Mouse (Mus musculus): ENCODE results near the gene Ilf3. TPM values are rescaled to one million over a fixed set of nuclear protein-coding genes. Genes with fewer than 3 reads are reported as not detected.

Gene Ilf3
- polyA plus RNA-seq, 1 experiment from 2014 or later: 179 TPM

- DNase-seq (ENCODE audit: low spot score): no peak
- Histone ChIP-seq H3K4me1 (replicated peaks; ENCODE audit: control insufficient read depth, insufficient read depth, low read length) (no peaks in the 10 kb centered on the region; the same call in 1 of the 2 replicates), H3K4me2 (ENCODE audit: low read length) (no peak overlapping the region), H3K36me3 (ENCODE audit: control insufficient read depth, insufficient read depth, low read length) (no peaks in the 10 kb centered on the region), H3K4me3 (ENCODE audit: low read depth, low read length) (no peak overlapping the region), H3K9me3 (ENCODE audit: control insufficient read depth, low read length) (no peaks in the 10 kb centered on the region), H3K27ac (ENCODE audit: low read depth) (no peak overlapping the region), H3K27me3 (replicated peaks; ENCODE audit: control insufficient read depth, insufficient read depth, low read length) (no peaks in the 10 kb centered on the region), H3K9ac (ENCODE audit: low read length) (no peak overlapping the region)
- ATAC-seq (replicated peaks; ENCODE audit: low FRiP score, low TSS enrichment, low read depth): no peak
- 80% methylated on average over 7 of the region's 7 CpGs for WGBS
These were observed 64.4 kb downstream of the Ilf3 start for GRCm38 (mm10) chr9:21432066-21432465.

GRCm38 (mm10) chr9:21433766-21434165, 66.1 kb downstream of the Ilf3 start:
- H3K9me3 ChIP-seq (ENCODE audit: control insufficient read depth, low read length): no peaks in the 10 kb centered on the region
- H3K27ac ChIP-seq (ENCODE audit: low read depth): no peak overlapping the region
- H3K4me2 ChIP-seq (ENCODE audit: low read length): no peak overlapping the region
- H3K36me3 ChIP-seq (ENCODE audit: control insufficient read depth, insufficient read depth, low read length): no peaks in the 10 kb centered on the region
- no peak overlapping the region for H3K4me3 ChIP-seq (ENCODE audit: low read depth, low read length)
- ATAC-seq (replicated peaks; ENCODE audit: low FRiP score, low TSS enrichment, low read depth): no peak
- no peaks in the 10 kb centered on the region for H3K27me3 ChIP-seq (replicated peaks; ENCODE audit: control insufficient read depth, insufficient read depth, low read length)
- no peaks in the 10 kb centered on the region; the same call in 1 of the 2 replicates for H3K4me1 ChIP-seq (replicated peaks; ENCODE audit: control insufficient read depth, insufficient read depth, low read length)
- 88% methylated on average over 8 of the region's 8 CpGs for WGBS
- DNase-seq (ENCODE audit: low spot score): no peak
- no peak overlapping the region for H3K9ac ChIP-seq (ENCODE audit: low read length)

- no peak overlapping the region for H3K9ac ChIP-seq (ENCODE audit: low read length)
- ATAC-seq (replicated peaks; ENCODE audit: low FRiP score, low TSS enrichment, low read depth) (no peak), DNase-seq (ENCODE audit: low spot score) (no peak)
- no peak overlapping the region for H3K27ac ChIP-seq (ENCODE audit: low read depth)
- H3K4me3 ChIP-seq (ENCODE audit: low read depth, low read length): no peak overlapping the region
- no peaks in the 10 kb centered on the region for H3K36me3 ChIP-seq (ENCODE audit: control insufficient read depth, insufficient read depth, low read length)
- no peak overlapping the region for H3K4me2 ChIP-seq (ENCODE audit: low read length)
- no peaks in the 10 kb centered on the region for H3K9me3 ChIP-seq (ENCODE audit: control insufficient read depth, low read length)
- no peaks in the 10 kb centered on the region for H3K27me3 ChIP-seq (replicated peaks; ENCODE audit: control insufficient read depth, insufficient read depth, low read length)
- 87% methylated on average over 2 of the region's 2 CpGs for WGBS
- no peaks in the 10 kb centered on the region; the same call in 1 of the 2 replicates for H3K4me1 ChIP-seq (replicated peaks; ENCODE audit: control insufficient read depth, insufficient read depth, low read length)
These were observed 66.7 kb downstream of the Ilf3 start for GRCm38 (mm10) chr9:21434410-21434809.

- Histone ChIP-seq H3K9ac (ENCODE audit: low read length) (no peak overlapping the region), H3K4me3 (ENCODE audit: low read depth, low read length) (no peak overlapping the region), H3K4me1 (replicated peaks; ENCODE audit: control insufficient read depth, insufficient read depth, low read length) (no peaks in the 10 kb centered on the region; the same call in 1 of the 2 replicates), H3K36me3 (ENCODE audit: control insufficient read depth, insufficient read depth, low read length) (no peaks in the 10 kb centered on the region), H3K27me3 (replicated peaks; ENCODE audit: control insufficient read depth, insufficient read depth, low read length) (no peaks in the 10 kb centered on the region), H3K27ac (ENCODE audit: low read depth) (no peak overlapping the region), H3K9me3 (ENCODE audit: control insufficient read depth, low read length) (no peaks in the 10 kb centered on the region), H3K4me2 (ENCODE audit: low read length) (no peak overlapping the region)
- DNase-seq (ENCODE audit: low spot score) (no peak), ATAC-seq (replicated peaks; ENCODE audit: low FRiP score, low TSS enrichment, low read depth) (no peak)
- WGBS: 81% methylated on average over 7 of the region's 7 CpGs
These were observed 68.3 kb downstream of the Ilf3 start for GRCm38 (mm10) chr9:21435777-21436635.

- 95% methylated on average over 6 of the region's 6 CpGs for WGBS
- Histone ChIP-seq H3K4me2 (ENCODE audit: low read length) (no peak overlapping the region), H3K4me3 (ENCODE audit: low read depth, low read length) (no peak overlapping the region), H3K9ac (ENCODE audit: low read length) (no peak overlapping the region), H3K4me1 (replicated peaks; ENCODE audit: control insufficient read depth, insufficient read depth, low read length) (no peaks in the 10 kb centered on the region; the same call in 1 of the 2 replicates), H3K27me3 (replicated peaks; ENCODE audit: control insufficient read depth, insufficient read depth, low read length) (no peaks in the 10 kb centered on the region), H3K27ac (ENCODE audit: low read depth) (no peak overlapping the region), H3K36me3 (ENCODE audit: control insufficient read depth, insufficient read depth, low read length) (no peaks in the 10 kb centered on the region), H3K9me3 (ENCODE audit: control insufficient read depth, low read length) (no peaks in the 10 kb centered on the region)
- DNase-seq (ENCODE audit: low spot score) (no peak), ATAC-seq (replicated peaks; ENCODE audit: low FRiP score, low TSS enrichment, low read depth) (no peak)
These were observed 69.9 kb downstream of the Ilf3 start for GRCm38 (mm10) chr9:21437577-21437976.

- Histone ChIP-seq H3K9me3 (ENCODE audit: control insufficient read depth, low read length) (no peaks in the 10 kb centered on the region), H3K27ac (ENCODE audit: low read depth) (no peak overlapping the region), H3K4me2 (ENCODE audit: low read length) (no peak overlapping the region), H3K4me3 (ENCODE audit: low read depth, low read length) (no peak overlapping the region), H3K27me3 (replicated peaks; ENCODE audit: control insufficient read depth, insufficient read depth, low read length) (no peaks in the 10 kb centered on the region), H3K4me1 (replicated peaks; ENCODE audit: control insufficient read depth, insufficient read depth, low read length) (no peaks in the 10 kb centered on the region; the same call in 1 of the 2 replicates), H3K9ac (ENCODE audit: low read length) (no peak overlapping the region), H3K36me3 (ENCODE audit: control insufficient read depth, insufficient read depth, low read length) (no peaks in the 10 kb centered on the region)
- ATAC-seq (replicated peaks; ENCODE audit: low FRiP score, low TSS enrichment, low read depth) (no peak), DNase-seq (ENCODE audit: low spot score) (no peak)
- 67% methylated on average over 3 of the region's 3 CpGs for WGBS
These were observed 70.5 kb downstream of the Ilf3 start for GRCm38 (mm10) chr9:21438219-21438618.

GRCm38 (mm10) chr9:21439456-21439855, 71.8 kb downstream of the Ilf3 start:
- no peak for DNase-seq (ENCODE audit: low spot score)
- Histone ChIP-seq H3K4me3 (ENCODE audit: low read depth, low read length) (no peak overlapping the region), H3K27me3 (replicated peaks; ENCODE audit: control insufficient read depth, insufficient read depth, low read length) (no peaks in the 10 kb centered on the region), H3K27ac (ENCODE audit: low read depth) (no peak overlapping the region), H3K4me2 (ENCODE audit: low read length) (no peak overlapping the region), H3K4me1 (replicated peaks; ENCODE audit: control insufficient read depth, insufficient read depth, low read length) (no peaks in the 10 kb centered on the region), H3K9me3 (ENCODE audit: control insufficient read depth, low read length) (no peaks in the 10 kb centered on the region), H3K36me3 (ENCODE audit: control insufficient read depth, insufficient read depth, low read length) (no peaks in the 10 kb centered on the region), H3K9ac (ENCODE audit: low read length) (no peak overlapping the region)
- no peak for ATAC-seq (replicated peaks; ENCODE audit: low FRiP score, low TSS enrichment, low read depth)
- 83% methylated on average over 3 of the region's 3 CpGs for WGBS

GRCm38 (mm10) chr9:21439914-21440313, 72.2 kb downstream of the Ilf3 start:
- no peak overlapping the region for H3K4me3 ChIP-seq (ENCODE audit: low read depth, low read length)
- no peaks in the 10 kb centered on the region for H3K9me3 ChIP-seq (ENCODE audit: control insufficient read depth, low read length)
- H3K9ac ChIP-seq (ENCODE audit: low read length): no peak overlapping the region
- H3K27me3 ChIP-seq (replicated peaks; ENCODE audit: control insufficient read depth, insufficient read depth, low read length): no peaks in the 10 kb centered on the region
- DNase-seq (ENCODE audit: low spot score) (no peak), ATAC-seq (replicated peaks; ENCODE audit: low FRiP score, low TSS enrichment, low read depth) (no peak)
- H3K36me3 ChIP-seq (ENCODE audit: control insufficient read depth, insufficient read depth, low read length): no peaks in the 10 kb centered on the region
- WGBS: 95% methylated on average over 2 of the region's 2 CpGs
- H3K4me1 ChIP-seq (replicated peaks; ENCODE audit: control insufficient read depth, insufficient read depth, low read length): no peaks in the 10 kb centered on the region
- H3K27ac ChIP-seq (ENCODE audit: low read depth): no peak overlapping the region
- no peak overlapping the region for H3K4me2 ChIP-seq (ENCODE audit: low read length)

GRCm38 (mm10) chr9:21440387-21440786, 72.7 kb downstream of the Ilf3 start:
- Histone ChIP-seq H3K4me1 (replicated peaks; ENCODE audit: control insufficient read depth, insufficient read depth, low read length) (no peaks in the 10 kb centered on the region), H3K9ac (ENCODE audit: low read length) (no peak overlapping the region), H3K36me3 (ENCODE audit: control insufficient read depth, insufficient read depth, low read length) (no peaks in the 10 kb centered on the region), H3K27me3 (replicated peaks; ENCODE audit: control insufficient read depth, insufficient read depth, low read length) (no peaks in the 10 kb centered on the region), H3K4me3 (ENCODE audit: low read depth, low read length) (no peak overlapping the region), H3K27ac (ENCODE audit: low read depth) (no peak overlapping the region), H3K9me3 (ENCODE audit: control insufficient read depth, low read length) (no peaks in the 10 kb centered on the region), H3K4me2 (ENCODE audit: low read length) (no peak overlapping the region)
- DNase-seq (ENCODE audit: low spot score) (no peak), ATAC-seq (replicated peaks; ENCODE audit: low FRiP score, low TSS enrichment, low read depth) (no peak)

Data from intestine, embryonic 14.5 days (tissue).